Mouse (Mus musculus): ENCODE measurements around the gene Fmn2.
A peak's percentile ranks its signal among the peaks of the same experiment; 100 is the strongest.

Gene Fmn2

GRCm38 (mm10) chr1:174659459-174660223, 158.0 kb downstream of the Fmn2 start:
- no peak for DNase-seq (ENCODE audit: low spot score)

GRCm38 (mm10) chr1:174665116-174665515, 163.5 kb downstream of the Fmn2 start:
- DNase-seq (ENCODE audit: low spot score): peak; percentile 11

- no peak for DNase-seq (ENCODE audit: low spot score)
Measured at GRCm38 (mm10) chr1:174669132-174669531, 167.5 kb downstream of the Fmn2 start.

GRCm38 (mm10) chr1:174670846-174671245, 169.2 kb downstream of the Fmn2 start:
- peak; percentile 4 for DNase-seq (ENCODE audit: low spot score)

GRCm38 (mm10) chr1:174674586-174674985, 173.0 kb downstream of the Fmn2 start:
- DNase-seq (ENCODE audit: low spot score): no peak

- no peak for DNase-seq (ENCODE audit: low spot score)
Measured at GRCm38 (mm10) chr1:174675316-174675715, 173.7 kb downstream of the Fmn2 start.

- no peak for DNase-seq (ENCODE audit: low spot score)
Measured at GRCm38 (mm10) chr1:174676187-174676586, 174.6 kb downstream of the Fmn2 start.

GRCm38 (mm10) chr1:174677211-174677610, 175.6 kb downstream of the Fmn2 start:
- no peak for DNase-seq (ENCODE audit: low spot score)

GRCm38 (mm10) chr1:174689301-174689700, 187.7 kb downstream of the Fmn2 start:
- peak; percentile 24 for DNase-seq (ENCODE audit: low spot score)

GRCm38 (mm10) chr1:174700871-174701270, 199.2 kb downstream of the Fmn2 start:
- no peak for DNase-seq (ENCODE audit: low spot score)

GRCm38 (mm10) chr1:174701835-174702234, 200.2 kb downstream of the Fmn2 start:
- DNase-seq (ENCODE audit: low spot score): no peak

- peak; percentile 7 for DNase-seq (ENCODE audit: low spot score)
Measured at GRCm38 (mm10) chr1:174703909-174704308, 202.3 kb downstream of the Fmn2 start.

- DNase-seq (ENCODE audit: low spot score): no peak
Measured at GRCm38 (mm10) chr1:174719729-174720458, 218.3 kb downstream of the Fmn2 start.

- DNase-seq (ENCODE audit: low spot score): no peak
Measured at GRCm38 (mm10) chr1:174728771-174729170, 227.1 kb downstream of the Fmn2 start.

GRCm38 (mm10) chr1:174732715-174733114, 231.1 kb downstream of the Fmn2 start:
- DNase-seq (ENCODE audit: low spot score): peak; percentile 51

GRCm38 (mm10) chr1:174738958-174739357, 237.3 kb downstream of the Fmn2 start:
- DNase-seq (ENCODE audit: low spot score): no peak

GRCm38 (mm10) chr1:174742667-174743066, 241.0 kb downstream of the Fmn2 start:
- DNase-seq (ENCODE audit: low spot score): no peak

GRCm38 (mm10) chr1:174748520-174748919, 246.9 kb downstream of the Fmn2 start:
- peak; percentile 93 for DNase-seq (ENCODE audit: low spot score)

GRCm38 (mm10) chr1:174750893-174751461, 249.4 kb downstream of the Fmn2 start:
- DNase-seq (ENCODE audit: low spot score): no peak

- no peak for DNase-seq (ENCODE audit: low spot score)
Measured at GRCm38 (mm10) chr1:174759354-174759753, 257.7 kb downstream of the Fmn2 start.

- DNase-seq (ENCODE audit: low spot score): no peak
Measured at GRCm38 (mm10) chr1:174765757-174766156, 264.1 kb downstream of the Fmn2 start.

- no peak for DNase-seq (ENCODE audit: low spot score)
Measured at GRCm38 (mm10) chr1:174766852-174767251, 265.2 kb downstream of the Fmn2 start.

- no peak for DNase-seq (ENCODE audit: low spot score)
Measured at GRCm38 (mm10) chr1:174771871-174772281, 270.3 kb downstream of the Fmn2 start.

All from adipocyte (in vitro differentiated cells).